Mouse (Mus musculus) hindbrain, embryonic 16.5 days (tissue): ENCODE measurements at regions not wholly inside any gene's neighbourhood (a gene's known extent, or its start where the extent isn't known, plus 50 kb on each side); places are given as distances from the start of the nearest gene placed in this dataset.

Experiments used
- ATAC-seq: fragments of 200-750 bp; cut with Nextera tagmentation; 2 replicates; pipeline ENCODE4 v1.8.0; 2017; ENCODE audit warnings: moderate TSS enrichment, moderate library complexity
- H3K27ac ChIP-seq: fragments of 300-500 bp; sonication (generic); 2 replicates; pipeline ENCODE4 v1.5.1; 2014; ENCODE audit warnings: low read depth, mild to moderate bottlenecking, control low read depth, low read length, moderate library complexity
- H3K27me3 ChIP-seq: fragments of 300-500 bp; sonication (generic); replicated peaks from 2 replicates; pipeline ENCODE4 v1.6.1; 2014; ENCODE audit warnings: low read length; ENCODE audit not compliant: control insufficient read depth, insufficient read depth
- H3K36me3 ChIP-seq: fragments of 300-500 bp; sonication (generic); 2 replicates; pipeline ENCODE4 v1.6.1; 2014; ENCODE audit warnings: mild to moderate bottlenecking, low read length, moderate library complexity, mixed read lengths; ENCODE audit not compliant: control insufficient read depth, insufficient read depth
- H3K4me1 ChIP-seq: fragments of 300-500 bp; sonication (generic); 2 replicates; pipeline ENCODE4 v1.6.1; 2014; ENCODE audit warnings: low read depth, low read length; ENCODE audit not compliant: control insufficient read depth, insufficient read depth
- H3K4me2 ChIP-seq: fragments of 300-500 bp; sonication (generic); 2 replicates; pipeline ENCODE4 v1.6.1; 2014; ENCODE audit warnings: mild to moderate bottlenecking, low read length, control low read depth, moderate library complexity
- H3K4me3 ChIP-seq: fragments of 300-500 bp; sonication (generic); 2 replicates; pipeline ENCODE4 v1.5.1; 2014; ENCODE audit warnings: mild to moderate bottlenecking, low read length, control low read depth, moderate library complexity
- H3K9ac ChIP-seq: fragments of 300-500 bp; sonication (generic); 2 replicates; pipeline ENCODE4 v1.6.1; 2014; ENCODE audit warnings: low read depth, mild to moderate bottlenecking, control low read depth, low read length, moderate library complexity
- H3K9me3 ChIP-seq: fragments of 300-500 bp; sonication (generic); 2 replicates; pipeline ENCODE4 v1.6.1; 2014; ENCODE audit warnings: mild to moderate bottlenecking, low read length, moderate library complexity; ENCODE audit not compliant: control insufficient read depth
- WGBS: fragments of 180-500 bp; shearing (Covaris S2); extraction: QIAGEN DNeasy Blood & Tissue Kit; methylation state at CpG from one replicate; pipeline ENCODE4 v1.1.7; 2014; 5-methylcytosine and 5-hydroxymethylcytosine counted together

DNA sequence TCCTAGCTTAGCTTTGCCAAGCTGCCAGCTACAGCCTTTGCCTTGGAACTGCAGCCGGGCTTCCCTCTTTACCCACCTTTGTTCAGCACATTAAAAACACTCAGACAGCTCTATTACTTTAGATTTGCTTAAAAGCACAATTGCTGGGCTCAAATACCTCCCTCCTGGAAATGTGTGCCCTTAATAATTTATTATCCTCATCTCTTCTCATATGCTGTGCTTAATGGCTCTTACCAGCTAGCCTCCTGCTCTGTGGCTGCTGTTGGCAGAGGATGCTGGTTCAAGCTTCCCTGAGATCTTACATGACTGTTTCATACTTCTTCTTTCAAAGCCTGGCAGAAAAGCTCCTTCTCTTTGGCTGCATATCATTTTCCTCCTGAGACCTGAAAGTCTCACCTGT is 378.1 kb upstream of the Cdh19 start:
- no peak overlapping the region for H3K9ac ChIP-seq
- H3K27me3 ChIP-seq: no peaks in the 10 kb centered on the region
- 63% methylated on average over 1 of the region's 1 CpGs for WGBS
- H3K4me1 ChIP-seq: no peaks in the 10 kb centered on the region
- no peaks in the 10 kb centered on the region for H3K9me3 ChIP-seq
- peak; percentile 58; the same call in 1 of the 2 replicates for ATAC-seq
- no peak overlapping the region for H3K4me2 ChIP-seq
- H3K36me3 ChIP-seq: no peaks in the 10 kb centered on the region
- H3K27ac ChIP-seq: no peak overlapping the region
- no peak overlapping the region for H3K4me3 ChIP-seq

DNA sequence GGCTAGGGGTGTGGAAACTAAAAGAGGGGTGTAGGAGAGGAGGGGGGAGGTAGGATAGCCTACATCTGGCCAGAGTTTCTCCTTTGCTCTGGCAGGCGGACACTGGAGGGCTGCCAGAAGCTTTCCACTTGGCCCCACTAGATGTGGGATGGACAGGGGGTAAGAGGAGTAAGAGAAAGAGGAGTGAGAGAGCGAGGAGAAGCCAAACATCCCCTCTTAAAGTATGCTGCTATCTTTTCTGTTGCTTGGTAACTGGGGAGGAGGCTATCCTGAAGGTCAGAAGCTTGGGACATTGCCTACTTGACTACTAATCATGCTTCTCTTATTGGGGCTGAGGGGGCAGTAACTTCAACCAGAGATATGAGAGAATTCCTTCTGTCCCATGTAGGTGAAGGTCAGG is 360.5 kb upstream of the Cdh19 start:
- 75% methylated on average over 2 of the region's 2 CpGs for WGBS
- Histone ChIP-seq H3K4me1 (no peaks in the 10 kb centered on the region), H3K9me3 (no peaks in the 10 kb centered on the region), H3K9ac (no peak overlapping the region), H3K27me3 (no peaks in the 10 kb centered on the region), H3K4me3 (no peak overlapping the region), H3K36me3 (no peaks in the 10 kb centered on the region), H3K4me2 (no peak overlapping the region), H3K27ac (no peak overlapping the region)
- no peak for ATAC-seq

DNA sequence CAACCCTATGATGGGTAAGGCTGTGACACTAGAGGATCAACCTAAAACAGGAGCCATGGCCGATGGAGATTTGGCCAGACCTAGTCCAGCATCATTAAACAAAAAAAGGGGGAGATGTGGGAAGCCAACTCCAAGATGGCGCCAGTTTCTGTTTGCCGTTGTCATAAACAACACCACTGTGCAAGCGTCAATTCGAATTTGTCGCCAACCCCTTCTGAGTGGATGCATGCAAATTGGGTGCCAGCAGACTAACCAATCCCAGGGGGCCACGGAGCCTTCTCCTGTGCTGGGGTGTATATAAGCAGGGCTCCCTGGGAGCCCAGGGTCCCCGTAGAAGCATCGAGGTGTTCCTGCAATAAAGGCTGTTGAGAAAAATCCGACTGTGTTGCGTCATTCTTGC is 324.9 kb upstream of the Cdh19 start:
- no peak overlapping the region for H3K9ac ChIP-seq
- no peak overlapping the region for H3K4me3 ChIP-seq
- no peaks in the 10 kb centered on the region for H3K4me1 ChIP-seq
- no peak overlapping the region for H3K27ac ChIP-seq
- no peaks in the 10 kb centered on the region for H3K36me3 ChIP-seq
- no peak overlapping the region for H3K4me2 ChIP-seq
- no peak for ATAC-seq
- H3K9me3 ChIP-seq: no peaks in the 10 kb centered on the region
- no peaks in the 10 kb centered on the region for H3K27me3 ChIP-seq
- 96% methylated on average over 11 of the region's 11 CpGs for WGBS

DNA sequence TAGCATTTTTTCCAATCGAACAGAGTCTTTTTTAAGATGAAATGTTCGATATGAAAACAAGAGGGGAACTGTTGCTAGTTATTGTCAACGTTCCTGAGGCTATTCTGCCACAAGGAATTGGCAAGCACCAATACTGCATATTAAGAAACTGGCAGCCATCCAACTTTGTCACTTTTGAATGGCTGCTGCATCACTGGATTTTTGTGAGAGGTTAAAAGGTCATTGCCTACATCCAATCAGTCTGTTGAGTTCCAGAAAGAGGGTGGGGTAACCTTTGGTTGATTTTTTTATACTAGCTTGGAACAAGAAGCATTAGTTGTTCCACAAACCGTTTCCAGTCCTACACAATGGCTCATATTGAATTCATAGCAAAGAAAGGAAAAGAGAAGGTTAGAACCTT is 309.0 kb upstream of the Cdh19 start:
- Histone ChIP-seq H3K27ac (no peak overlapping the region), H3K4me3 (no peak overlapping the region), H3K36me3 (no peaks in the 10 kb centered on the region), H3K4me2 (no peak overlapping the region), H3K27me3 (no peaks in the 10 kb centered on the region), H3K4me1 (no peaks in the 10 kb centered on the region), H3K9ac (no peak overlapping the region), H3K9me3 (no peaks in the 10 kb centered on the region)
- ATAC-seq: peak; percentile 52; the same call in 1 of the 2 replicates
- WGBS: 58% methylated on average over 4 of the region's 4 CpGs

DNA sequence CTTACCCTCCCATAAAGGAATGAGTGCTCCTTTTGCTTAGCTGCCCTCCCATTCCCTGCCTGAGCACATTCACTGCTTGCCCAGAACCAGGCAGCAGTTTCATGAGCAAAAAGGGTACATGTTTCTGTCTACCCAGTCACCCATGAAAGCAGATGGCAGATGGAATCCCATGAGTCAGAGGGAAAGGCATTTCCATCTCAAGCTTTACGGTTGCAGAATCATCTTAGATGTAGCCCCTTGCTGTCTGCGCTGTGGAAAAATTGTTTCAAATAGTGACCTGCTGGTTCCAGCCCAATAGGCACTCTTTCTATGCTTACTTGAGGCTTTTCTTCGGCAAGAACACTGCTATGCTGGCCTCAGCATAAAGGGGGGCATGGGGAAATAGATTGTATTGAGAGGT is 308.5 kb upstream of the Cdh19 start:
- no peaks in the 10 kb centered on the region for H3K36me3 ChIP-seq
- H3K4me1 ChIP-seq: no peaks in the 10 kb centered on the region
- peak; percentile 79 for ATAC-seq
- no peak overlapping the region for H3K9ac ChIP-seq
- WGBS: 47% methylated on average over 3 of the region's 3 CpGs
- no peaks in the 10 kb centered on the region for H3K9me3 ChIP-seq
- H3K27ac ChIP-seq: no peak overlapping the region
- H3K4me3 ChIP-seq: no peak overlapping the region
- H3K4me2 ChIP-seq: no peak overlapping the region
- H3K27me3 ChIP-seq: no peaks in the 10 kb centered on the region

DNA sequence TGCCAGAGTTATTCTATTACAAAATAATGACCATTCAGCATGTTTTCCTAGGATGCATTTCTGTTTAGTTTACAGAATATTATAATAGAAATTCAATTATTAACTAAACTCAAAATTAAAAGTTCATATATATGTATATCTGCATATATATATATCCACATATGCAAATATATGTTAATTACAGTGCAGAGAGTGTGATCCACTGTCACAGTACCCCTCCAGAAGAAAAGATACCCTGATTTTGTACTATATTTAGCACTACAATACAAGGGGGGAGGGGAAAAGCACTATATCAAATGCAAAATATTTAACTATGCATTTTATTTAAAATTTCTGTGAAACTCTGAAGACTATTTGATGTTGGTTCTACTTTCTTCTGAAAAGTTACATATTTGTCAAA is 265.4 kb upstream of the Cdh19 start:
- Histone ChIP-seq H3K9ac (no peak overlapping the region), H3K9me3 (no peaks in the 10 kb centered on the region), H3K27me3 (no peaks in the 10 kb centered on the region), H3K4me1 (no peaks in the 10 kb centered on the region), H3K4me2 (no peak overlapping the region), H3K36me3 (no peaks in the 10 kb centered on the region), H3K27ac (no peak overlapping the region), H3K4me3 (no peak overlapping the region)
- ATAC-seq: no peak

DNA sequence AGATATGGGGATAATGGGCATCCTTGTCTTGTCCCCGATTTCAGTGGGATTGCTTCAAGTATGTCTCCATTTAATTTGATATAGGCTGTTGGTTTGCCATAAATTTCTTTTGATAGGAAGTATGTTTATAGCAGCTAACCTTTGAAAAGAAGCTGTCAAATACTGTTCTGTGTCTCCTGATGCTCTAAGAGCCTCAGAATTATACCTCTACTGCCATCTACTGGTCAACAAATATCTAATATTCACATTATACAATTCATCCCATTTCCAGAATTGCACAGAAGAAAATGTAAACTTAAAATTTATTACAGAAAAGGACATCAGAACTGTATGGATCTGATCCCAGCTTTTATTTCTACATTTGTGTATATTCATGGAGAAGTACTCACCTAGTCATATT is 265.0 kb upstream of the Cdh19 start:
- Histone ChIP-seq H3K36me3 (no peaks in the 10 kb centered on the region), H3K4me3 (no peak overlapping the region), H3K27me3 (no peaks in the 10 kb centered on the region), H3K4me2 (no peak overlapping the region), H3K4me1 (no peaks in the 10 kb centered on the region), H3K27ac (no peak overlapping the region), H3K9ac (no peak overlapping the region), H3K9me3 (no peaks in the 10 kb centered on the region)
- WGBS: 58% methylated on average over 1 of the region's 1 CpGs
- ATAC-seq: peak; percentile 86
